Mouse (Mus musculus): ENCODE measurements around the gene Smoc2. TPM values are rescaled to one million over a fixed set of nuclear protein-coding genes. Genes with fewer than 3 reads are reported as not detected.

Smoc2 gene
- total and polyA plus RNA-seq, 3 experiments = not detected

GRCm38 (mm10) chr17:14260966-14261365 lies 18.3 kb upstream of the Smoc2 start:
- Histone ChIP-seq H3K9me3 (replicated peaks; ENCODE audit: insufficient read depth, low read length) (no peaks in the 10 kb centered on the region), H3K27ac (ENCODE audit: control insufficient read depth, low read depth, low read length) (no peak overlapping the region), H3K9ac (ENCODE audit: control insufficient read depth, low read depth, low read length, poor library complexity, severe bottlenecking) (no peak overlapping the region), H3K4me3 (ENCODE audit: control insufficient read depth in 1 of 2, insufficient read depth in 1 of 2, low read depth in 2 of 2, low read length in 2 of 2) (no peak overlapping the region), H3K4me1 (ENCODE audit: control insufficient read depth in 1 of 2, insufficient read depth in 2 of 2, low read length in 2 of 2) (no peaks in the 10 kb centered on the region), H3K36me3 (ENCODE audit: control insufficient read depth in 1 of 2, insufficient read depth in 2 of 2, low read length in 2 of 2) (no peaks in the 10 kb centered on the region), H3K79me2 (ENCODE audit: control insufficient read depth, insufficient read depth, low read length, poor library complexity) (no peaks in the 10 kb centered on the region), H3K27me3 (ENCODE audit: control insufficient read depth in 1 of 2, insufficient read depth in 2 of 2, low read length in 2 of 2) (no peaks in the 10 kb centered on the region)
- TF ChIP-seq MEF2A (IDR thresholded peaks at IDR 0.05; ENCODE audit: extremely low read depth, insufficient replicate concordance, low read depth, low read length, poor library complexity, severe bottlenecking) (no peak), ETS1 (IDR thresholded peaks at IDR 0.05; ENCODE audit: low read depth, low read length) (no peak), NELFE (IDR thresholded peaks at IDR 0.05; ENCODE audit: low read depth, low read length) (no peak), HCFC1 (IDR thresholded peaks at IDR 0.05; ENCODE audit: low read depth, low read length) (no peak), KAT2A (conservative IDR thresholded peaks at IDR 0.05; ENCODE audit: low read depth, low read length) (no peak), GATA1 (IDR thresholded peaks at IDR 0.05; ENCODE audit: low read depth, low read length) (no peak), E2F4 (IDR thresholded peaks at IDR 0.05; ENCODE audit: borderline replicate concordance, low read depth, low read length) (no peak), POLR2AphosphoS2 (IDR thresholded peaks at IDR 0.05; ENCODE audit: low read length) (no peak), MAX (IDR thresholded peaks at IDR 0.05; ENCODE audit: low read length) (no peak), TCF12 (IDR thresholded peaks at IDR 0.05; ENCODE audit: low read depth, low read length) (no peak), EP300 (IDR thresholded peaks at IDR 0.05; ENCODE audit: low read depth in 1 of 2, low read length in 2 of 2) (no peak), BHLHE40 (IDR thresholded peaks at IDR 0.05; ENCODE audit: borderline replicate concordance, low read depth, low read length) (no peak), ZNF384 (IDR thresholded peaks at IDR 0.05; ENCODE audit: low read depth, low read length) (no peak), UBTF (IDR thresholded peaks at IDR 0.05; ENCODE audit: borderline replicate concordance, insufficient read depth, low read depth, low read length) (no peak), MXI1 (IDR thresholded peaks at IDR 0.05; ENCODE audit: low read depth, low read length) (no peak), MYB (IDR thresholded peaks at IDR 0.05; ENCODE audit: low read depth, low read length) (no peak)
- no peak for DNase-seq (ENCODE audit: low read depth, low spot score)

- DNase-seq (ENCODE audit: low read depth, low spot score) = no peak
- no peaks in the 10 kb centered on the region for H3K27me3 ChIP-seq (ENCODE audit: control insufficient read depth in 1 of 2, insufficient read depth in 2 of 2, low read length in 2 of 2)
- H3K9ac ChIP-seq (ENCODE audit: control insufficient read depth, low read depth, low read length, poor library complexity, severe bottlenecking) = no peak overlapping the region
- H3K9me3 ChIP-seq (replicated peaks; ENCODE audit: insufficient read depth, low read length) = no peaks in the 10 kb centered on the region
- no peak overlapping the region for H3K4me3 ChIP-seq (ENCODE audit: control insufficient read depth in 1 of 2, insufficient read depth in 1 of 2, low read depth in 2 of 2, low read length in 2 of 2)
- no peaks in the 10 kb centered on the region for H3K36me3 ChIP-seq (ENCODE audit: control insufficient read depth in 1 of 2, insufficient read depth in 2 of 2, low read length in 2 of 2)
- H3K79me2 ChIP-seq (ENCODE audit: control insufficient read depth, insufficient read depth, low read length, poor library complexity) = no peaks in the 10 kb centered on the region
- no peaks in the 10 kb centered on the region for H3K4me1 ChIP-seq (ENCODE audit: control insufficient read depth in 1 of 2, insufficient read depth in 2 of 2, low read length in 2 of 2)
- no peak for TF ChIP-seq TBP (IDR thresholded peaks at IDR 0.05; ENCODE audit: low read depth, low read length)
- no peak for TF ChIP-seq NELFE (IDR thresholded peaks at IDR 0.05; ENCODE audit: low read depth, low read length)
- no peak for TF ChIP-seq MAZ (IDR thresholded peaks at IDR 0.05; ENCODE audit: low read depth, low read length)
- no peak for TF ChIP-seq MYC (IDR thresholded peaks at IDR 0.05; ENCODE audit: low read depth, low read length)
- TF ChIP-seq MEF2A (IDR thresholded peaks at IDR 0.05; ENCODE audit: extremely low read depth, insufficient replicate concordance, low read depth, low read length, poor library complexity, severe bottlenecking) = no peak
- TF ChIP-seq SMC3 (IDR thresholded peaks at IDR 0.05; ENCODE audit: low read depth, low read length) = no peak
- no peak for TF ChIP-seq POLR2AphosphoS5 (IDR thresholded peaks at IDR 0.05; ENCODE audit: borderline replicate concordance, low read depth, low read length)
- TF ChIP-seq ZNF384 (IDR thresholded peaks at IDR 0.05; ENCODE audit: low read depth, low read length) = no peak
- no peak for TF ChIP-seq KAT2A (conservative IDR thresholded peaks at IDR 0.05; ENCODE audit: low read depth, low read length)
- TF ChIP-seq USF1 (IDR thresholded peaks at IDR 0.05; ENCODE audit: low read depth, low read length) = no peak
- no peak for TF ChIP-seq POLR2AphosphoS2 (IDR thresholded peaks at IDR 0.05; ENCODE audit: low read length)
- no peak overlapping the region for H3K27ac ChIP-seq (ENCODE audit: control insufficient read depth, low read depth, low read length)
These were observed 17.1 kb upstream of the Smoc2 start for GRCm38 (mm10) chr17:14262217-14262616.

All from MEL (cell line).